Mouse (Mus musculus): Measurements from ENCODE around the gene Ap1m1. TPM values are rescaled to one million over a fixed set of nuclear protein-coding genes. Genes with fewer than 3 reads are reported as not detected.

The Ap1m1 gene
- polyA plus RNA-seq, 1 experiment from 2014 or later, result 109 TPM

DNA sequence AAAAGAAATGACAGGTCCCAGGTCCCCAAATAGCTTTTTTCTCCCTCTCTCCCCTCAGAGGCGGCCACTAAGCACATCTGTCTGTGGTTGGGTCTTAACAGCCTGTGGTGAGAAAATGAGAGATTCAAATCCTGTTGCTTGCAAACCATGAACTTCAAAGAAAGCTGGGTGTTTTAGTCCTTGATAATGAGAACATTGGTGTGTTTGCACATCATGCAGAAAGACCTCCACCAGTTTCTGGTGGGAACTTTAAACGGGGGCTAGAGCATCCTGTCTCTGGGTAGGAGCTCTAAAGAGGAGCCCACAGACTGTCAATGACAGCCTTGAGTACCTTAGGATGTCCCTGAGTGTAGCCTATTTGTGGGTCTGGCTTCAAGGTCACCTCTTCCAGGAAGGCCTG, 51.3 kb downstream of the Ap1m1 start:
- no peak overlapping the region for H3K4me3 ChIP-seq (ENCODE audit: low read depth, low read length)
- no peak for ATAC-seq (ENCODE audit: insufficient number of reproducible peaks, insufficient read depth, low FRiP score, low read depth)
- no peaks in the 10 kb centered on the region for H3K27me3 ChIP-seq (ENCODE audit: control insufficient read depth, insufficient read depth, low read length)
- H3K36me3 ChIP-seq (ENCODE audit: control insufficient read depth, insufficient read depth, low read length), result no peaks in the 10 kb centered on the region
- H3K4me1 ChIP-seq (ENCODE audit: control insufficient read depth, insufficient read depth, low read length), result 0 out of 2 replicates have a peak, but pooled peaks cover 7% of the 10 kb centered on the region
- no peak overlapping the region for H3K9ac ChIP-seq (replicated peaks; ENCODE audit: low read depth, low read length)
- H3K9me3 ChIP-seq (ENCODE audit: control insufficient read depth, low read depth, low read length), result no peaks in the 10 kb centered on the region
- H3K4me2 ChIP-seq (replicated peaks; ENCODE audit: low read depth, low read length), result no peak overlapping the region
- WGBS, result 81% methylated on average over 2 of the region's 2 CpGs
- H3K27ac ChIP-seq (ENCODE audit: low read length), result no peak overlapping the region

DNA sequence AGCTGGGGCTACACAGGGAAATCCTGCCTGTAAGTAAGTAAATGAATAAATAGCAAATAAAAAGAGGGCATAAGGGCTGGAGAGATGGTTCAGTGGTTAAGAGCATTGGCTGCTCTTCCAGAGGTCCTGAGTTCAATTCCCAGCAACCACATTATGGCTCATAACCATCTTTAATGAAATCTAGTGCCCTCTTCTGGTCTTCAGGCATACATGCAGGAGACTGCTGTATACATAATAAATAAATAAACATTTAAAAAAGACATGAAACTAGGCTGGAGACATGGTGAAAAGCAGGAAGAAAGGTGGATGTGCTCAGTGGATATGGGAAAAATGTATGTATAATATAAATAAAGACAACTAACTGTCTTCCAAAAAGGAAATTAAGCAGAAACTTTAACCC, 53.5 kb downstream of the Ap1m1 start:
- H3K9ac ChIP-seq (replicated peaks; ENCODE audit: low read depth, low read length), result no peak overlapping the region

DNA sequence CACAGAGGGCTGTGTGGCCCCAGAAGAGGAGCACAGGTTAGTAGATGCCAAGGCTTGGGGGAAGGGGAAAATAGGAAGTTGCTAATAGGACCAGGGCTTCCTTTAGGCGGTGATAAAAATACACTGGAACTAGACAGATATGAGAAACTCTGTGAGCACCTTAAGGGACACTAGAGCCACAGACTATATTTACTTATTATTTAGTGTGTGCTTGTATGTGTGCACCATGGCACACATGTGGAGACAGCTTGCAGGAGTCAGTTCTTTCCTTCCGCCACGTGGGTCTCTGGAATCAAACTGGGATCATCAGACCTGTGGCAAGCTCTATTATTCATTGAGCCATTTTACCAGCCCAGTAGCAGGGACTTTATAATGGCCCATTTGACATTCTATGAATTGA, 55.3 kb downstream of the Ap1m1 start:
- Histone ChIP-seq H3K36me3 (ENCODE audit: control insufficient read depth, insufficient read depth, low read length) (no peaks in the 10 kb centered on the region), H3K27me3 (ENCODE audit: control insufficient read depth, insufficient read depth, low read length) (no peaks in the 10 kb centered on the region), H3K27ac (ENCODE audit: low read length) (peak overlapping the region; percentile 61), H3K4me3 (ENCODE audit: low read depth, low read length) (no peak overlapping the region), H3K4me1 (ENCODE audit: control insufficient read depth, insufficient read depth, low read length) (0 out of 2 replicates have a peak, but pooled peaks cover 7% of the 10 kb centered on the region), H3K9ac (replicated peaks; ENCODE audit: low read depth, low read length) (no peak overlapping the region), H3K4me2 (replicated peaks; ENCODE audit: low read depth, low read length) (no peak overlapping the region), H3K9me3 (ENCODE audit: control insufficient read depth, low read depth, low read length) (no peaks in the 10 kb centered on the region)
- ATAC-seq (ENCODE audit: insufficient number of reproducible peaks, insufficient read depth, low FRiP score, low read depth), result no peak
- 71% methylated on average over 3 of the region's 3 CpGs for WGBS

More for the DNA sequence above, 53.5 kb downstream of the Ap1m1 start:
- Histone ChIP-seq H3K4me1 (ENCODE audit: control insufficient read depth, insufficient read depth, low read length) (0 out of 2 replicates have a peak, but pooled peaks cover 7% of the 10 kb centered on the region), H3K4me3 (ENCODE audit: low read depth, low read length) (no peak overlapping the region), H3K4me2 (replicated peaks; ENCODE audit: low read depth, low read length) (no peak overlapping the region), H3K27me3 (ENCODE audit: control insufficient read depth, insufficient read depth, low read length) (no peaks in the 10 kb centered on the region), H3K27ac (ENCODE audit: low read length) (no peak overlapping the region), H3K9me3 (ENCODE audit: control insufficient read depth, low read depth, low read length) (no peaks in the 10 kb centered on the region), H3K36me3 (ENCODE audit: control insufficient read depth, insufficient read depth, low read length) (no peaks in the 10 kb centered on the region)
- ATAC-seq (ENCODE audit: insufficient number of reproducible peaks, insufficient read depth, low FRiP score, low read depth), result no peak

DNA sequence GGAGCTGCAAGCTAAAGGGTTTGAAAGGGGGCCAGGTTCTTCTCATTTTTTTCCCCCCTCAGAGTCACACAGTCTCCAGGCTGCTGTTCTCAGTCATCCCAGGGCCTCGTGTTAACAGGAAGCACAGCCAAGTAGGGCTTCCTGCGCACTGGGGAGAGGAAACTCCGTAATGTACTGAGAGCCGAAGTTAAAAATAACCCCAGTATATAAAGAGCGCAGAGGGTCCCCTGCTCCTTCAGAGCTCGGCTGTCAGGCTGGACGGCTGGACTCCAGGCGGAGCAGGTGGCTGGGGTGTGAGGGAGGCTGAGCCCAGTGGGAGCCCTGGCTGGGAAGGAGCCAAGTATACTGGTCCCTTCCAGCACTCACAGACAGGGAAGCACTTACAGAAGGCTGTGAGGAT, 55.9 kb downstream of the Ap1m1 start:
- no peak overlapping the region for H3K4me2 ChIP-seq (replicated peaks; ENCODE audit: low read depth, low read length)
- H3K9me3 ChIP-seq (ENCODE audit: control insufficient read depth, low read depth, low read length), result no peaks in the 10 kb centered on the region
- H3K27ac ChIP-seq (ENCODE audit: low read length), result peak overlapping the region; percentile 61
- ATAC-seq (ENCODE audit: insufficient number of reproducible peaks, insufficient read depth, low FRiP score, low read depth), result peak; percentile 91
- no peaks in the 10 kb centered on the region for H3K27me3 ChIP-seq (ENCODE audit: control insufficient read depth, insufficient read depth, low read length)
- no peak overlapping the region for H3K9ac ChIP-seq (replicated peaks; ENCODE audit: low read depth, low read length)
- 30% methylated on average over 8 of the region's 8 CpGs for WGBS
- H3K4me3 ChIP-seq (ENCODE audit: low read depth, low read length), result no peak overlapping the region
- H3K4me1 ChIP-seq (ENCODE audit: control insufficient read depth, insufficient read depth, low read length), result 0 out of 2 replicates have a peak, but pooled peaks cover 7% of the 10 kb centered on the region
- H3K36me3 ChIP-seq (ENCODE audit: control insufficient read depth, insufficient read depth, low read length), result no peaks in the 10 kb centered on the region

DNA sequence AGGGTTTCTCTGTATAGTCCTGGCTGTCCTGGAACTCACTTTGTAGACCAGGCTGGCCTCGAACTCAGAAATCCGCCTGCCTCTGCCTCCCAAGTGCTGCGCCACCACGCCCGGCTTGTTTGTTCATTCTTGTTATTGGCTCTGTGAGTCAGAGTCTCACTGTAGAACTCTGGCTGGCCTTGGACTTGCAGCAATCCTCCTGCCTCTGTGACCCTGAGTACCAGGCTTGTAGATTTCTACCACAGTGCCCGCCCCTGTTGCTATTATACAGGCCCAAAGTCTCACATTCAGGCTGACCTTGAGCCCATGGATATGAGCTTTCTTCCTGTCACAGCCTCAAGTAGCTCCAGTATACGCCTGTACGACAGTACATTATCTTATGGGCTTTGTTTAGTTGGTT, 56.7 kb downstream of the Ap1m1 start:
- H3K4me3 ChIP-seq (ENCODE audit: low read depth, low read length), result no peak overlapping the region
- H3K9me3 ChIP-seq (ENCODE audit: control insufficient read depth, low read depth, low read length), result no peaks in the 10 kb centered on the region

DNA sequence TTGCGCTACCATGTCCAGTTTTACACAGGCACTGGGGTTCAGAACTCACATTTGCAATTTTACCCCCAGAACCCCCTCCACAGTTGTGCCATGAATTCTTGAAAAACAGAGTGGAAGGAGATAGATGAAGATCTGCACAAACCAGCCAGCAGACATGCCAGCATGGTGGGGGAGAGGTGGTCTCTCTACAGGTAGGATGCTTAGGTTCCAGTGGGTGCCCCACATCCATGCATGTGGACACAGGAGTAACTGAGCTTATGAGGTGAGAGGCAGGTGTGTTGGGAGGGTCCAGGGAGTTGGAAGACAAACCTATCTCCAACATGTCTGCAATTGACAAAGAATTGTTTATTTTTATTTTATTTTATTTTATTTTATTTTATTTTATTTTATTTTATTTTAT, 59.1 kb downstream of the Ap1m1 start:
- 94% methylated on average over 1 of the region's 1 CpGs for WGBS
- no peaks in the 10 kb centered on the region for H3K9me3 ChIP-seq (ENCODE audit: control insufficient read depth, low read depth, low read length)
- H3K27ac ChIP-seq (ENCODE audit: low read length), result no peak overlapping the region
- H3K4me2 ChIP-seq (replicated peaks; ENCODE audit: low read depth, low read length), result no peak overlapping the region
- H3K4me3 ChIP-seq (ENCODE audit: low read depth, low read length), result no peak overlapping the region
- H3K9ac ChIP-seq (replicated peaks; ENCODE audit: low read depth, low read length), result no peak overlapping the region
- H3K36me3 ChIP-seq (ENCODE audit: control insufficient read depth, insufficient read depth, low read length), result no peaks in the 10 kb centered on the region
- no peak for ATAC-seq (ENCODE audit: insufficient number of reproducible peaks, insufficient read depth, low FRiP score, low read depth)
- no peaks in the 10 kb centered on the region for H3K27me3 ChIP-seq (ENCODE audit: control insufficient read depth, insufficient read depth, low read length)
- 0 out of 2 replicates have a peak, but pooled peaks cover 7% of the 10 kb centered on the region for H3K4me1 ChIP-seq (ENCODE audit: control insufficient read depth, insufficient read depth, low read length)

More for the DNA sequence above, 56.7 kb downstream of the Ap1m1 start:
- no peaks in the 10 kb centered on the region for H3K27me3 ChIP-seq (ENCODE audit: control insufficient read depth, insufficient read depth, low read length)
- H3K27ac ChIP-seq (ENCODE audit: low read length), result no peak overlapping the region
- H3K4me2 ChIP-seq (replicated peaks; ENCODE audit: low read depth, low read length), result no peak overlapping the region
- 93% methylated on average over 8 of the region's 8 CpGs for WGBS
- no peaks in the 10 kb centered on the region for H3K36me3 ChIP-seq (ENCODE audit: control insufficient read depth, insufficient read depth, low read length)
- H3K4me1 ChIP-seq (ENCODE audit: control insufficient read depth, insufficient read depth, low read length), result 0 out of 2 replicates have a peak, but pooled peaks cover 7% of the 10 kb centered on the region
- ATAC-seq (ENCODE audit: insufficient number of reproducible peaks, insufficient read depth, low FRiP score, low read depth), result no peak
- no peak overlapping the region for H3K9ac ChIP-seq (replicated peaks; ENCODE audit: low read depth, low read length)

DNA sequence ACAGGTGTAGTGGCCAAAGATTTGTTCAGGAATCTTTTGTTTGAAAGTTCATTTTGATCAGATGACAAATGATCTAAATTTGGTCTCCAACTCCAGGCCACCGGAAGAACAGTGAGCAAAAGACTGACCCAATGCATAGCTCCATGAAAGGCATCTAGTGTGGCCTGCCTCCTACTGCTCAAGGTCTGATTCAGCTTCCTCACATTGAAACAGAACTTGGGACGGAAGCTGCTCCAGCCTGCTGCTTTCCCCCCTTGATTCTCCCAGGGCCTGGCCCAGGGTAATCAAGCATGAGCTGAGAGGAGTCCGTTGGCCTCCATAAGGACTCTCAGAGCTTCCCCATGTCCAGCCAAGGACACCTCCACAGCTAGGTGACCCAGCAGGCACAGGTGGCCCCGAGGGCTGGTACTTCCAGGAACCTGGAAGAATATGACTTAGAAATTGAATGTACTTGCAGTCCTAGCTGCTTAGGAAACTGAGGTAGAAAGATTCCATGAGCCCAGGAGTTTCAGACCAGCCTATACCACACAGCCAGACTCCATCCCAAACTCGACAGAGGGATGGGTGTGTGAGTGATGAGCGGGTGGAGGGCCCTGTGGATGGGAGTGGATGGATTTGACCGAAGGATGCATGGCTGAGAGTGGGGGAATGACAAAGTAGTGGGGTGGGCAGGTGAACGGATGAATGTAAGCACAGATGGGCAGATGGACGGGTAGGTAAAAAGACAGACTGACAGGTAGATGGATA, 61.0 kb downstream of the Ap1m1 start:
- no peaks in the 10 kb centered on the region for H3K36me3 ChIP-seq (ENCODE audit: control insufficient read depth, insufficient read depth, low read length)
- H3K4me2 ChIP-seq (replicated peaks; ENCODE audit: low read depth, low read length), result no peak overlapping the region
- no peaks in the 10 kb centered on the region for H3K27me3 ChIP-seq (ENCODE audit: control insufficient read depth, insufficient read depth, low read length)
- H3K9ac ChIP-seq (replicated peaks; ENCODE audit: low read depth, low read length), result no peak overlapping the region
- H3K9me3 ChIP-seq (ENCODE audit: control insufficient read depth, low read depth, low read length), result no peaks in the 10 kb centered on the region
- no peak overlapping the region for H3K4me3 ChIP-seq (ENCODE audit: low read depth, low read length)
- ATAC-seq (ENCODE audit: insufficient number of reproducible peaks, insufficient read depth, low FRiP score, low read depth), result no peak
- H3K4me1 ChIP-seq (ENCODE audit: control insufficient read depth, insufficient read depth, low read length), result no peaks in the 10 kb centered on the region
- WGBS, result 70% methylated on average over 9 of the region's 9 CpGs
- no peak overlapping the region for H3K27ac ChIP-seq (ENCODE audit: low read length)

DNA sequence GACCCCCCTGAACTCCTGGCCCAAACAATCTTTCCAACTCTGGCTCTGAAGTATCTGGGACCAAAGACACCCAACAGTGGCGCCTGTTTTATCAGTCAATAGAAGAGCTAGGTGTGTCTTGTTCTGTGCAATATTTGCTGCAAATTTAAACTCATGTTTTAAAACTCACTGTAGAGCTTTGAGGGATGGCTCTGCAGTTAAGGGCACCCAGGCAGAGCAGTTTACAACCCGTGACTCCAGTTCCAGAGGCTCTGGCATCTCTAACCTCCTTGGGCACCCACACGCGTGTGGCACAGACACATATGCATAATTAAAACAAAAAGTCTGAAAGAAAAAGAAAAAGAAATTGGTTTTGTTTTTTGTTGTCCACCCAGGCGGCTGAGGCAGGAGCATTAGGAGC, 61.7 kb downstream of the Ap1m1 start:
- 73% methylated on average over 5 of the region's 5 CpGs for WGBS
- Histone ChIP-seq H3K36me3 (ENCODE audit: control insufficient read depth, insufficient read depth, low read length) (no peaks in the 10 kb centered on the region), H3K4me3 (ENCODE audit: low read depth, low read length) (no peak overlapping the region), H3K4me2 (replicated peaks; ENCODE audit: low read depth, low read length) (no peak overlapping the region), H3K9ac (replicated peaks; ENCODE audit: low read depth, low read length) (no peak overlapping the region), H3K4me1 (ENCODE audit: control insufficient read depth, insufficient read depth, low read length) (no peaks in the 10 kb centered on the region), H3K9me3 (ENCODE audit: control insufficient read depth, low read depth, low read length) (no peaks in the 10 kb centered on the region), H3K27me3 (ENCODE audit: control insufficient read depth, insufficient read depth, low read length) (no peaks in the 10 kb centered on the region), H3K27ac (ENCODE audit: low read length) (no peak overlapping the region)
- no peak for ATAC-seq (ENCODE audit: insufficient number of reproducible peaks, insufficient read depth, low FRiP score, low read depth)

All from stomach, embryonic 14.5 days (tissue).